Mouse (Mus musculus) testis, postnatal 14 days (tissue): ENCODE results near the gene Abcc1.

Source experiments
- DNase-seq: peaks from one replicate; pipeline ENCODE4 v3.0.0; 2021; ENCODE audit warnings: low spot score

Abcc1 gene

DNA sequence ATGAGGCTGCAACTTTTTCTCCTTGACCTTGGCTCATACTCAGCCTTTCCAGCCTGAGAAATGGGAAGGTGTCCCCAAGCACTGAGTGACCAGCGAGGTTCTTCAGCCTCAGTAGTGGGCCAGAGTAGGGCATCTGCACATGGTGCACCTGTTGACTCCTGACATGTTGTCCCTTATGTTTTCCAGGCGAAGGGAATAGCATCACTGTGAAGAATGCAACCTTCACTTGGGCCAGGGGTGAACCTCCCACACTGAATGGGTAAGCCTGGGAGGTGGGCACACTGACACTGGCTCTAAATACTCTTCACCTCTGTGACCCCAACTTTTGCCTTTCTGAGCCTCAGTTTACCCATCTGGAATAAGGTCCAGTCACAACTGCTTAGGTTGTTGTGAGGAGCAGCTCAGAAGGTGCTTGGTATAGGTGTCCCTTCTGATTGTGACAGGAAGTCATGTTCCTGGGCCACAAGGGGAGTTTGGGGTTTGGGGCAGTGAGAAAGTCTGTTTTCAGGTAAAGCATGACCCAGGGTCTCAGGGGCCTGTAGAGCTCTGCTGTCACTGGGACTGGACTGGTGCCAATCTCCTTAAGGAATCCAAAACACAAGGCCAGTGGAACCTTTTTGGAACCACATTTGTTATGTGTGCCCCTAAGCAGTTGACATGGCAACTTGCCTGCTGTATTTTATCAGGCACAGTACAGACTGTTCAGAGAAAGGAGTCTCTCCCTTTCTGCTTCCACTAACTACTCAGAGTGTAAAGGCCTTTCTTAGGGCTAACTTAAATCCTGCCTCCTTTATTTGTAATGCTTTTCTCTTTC, 78.7 kb downstream of the Abcc1 start:
- DNase-seq, result peak; percentile 55

DNA sequence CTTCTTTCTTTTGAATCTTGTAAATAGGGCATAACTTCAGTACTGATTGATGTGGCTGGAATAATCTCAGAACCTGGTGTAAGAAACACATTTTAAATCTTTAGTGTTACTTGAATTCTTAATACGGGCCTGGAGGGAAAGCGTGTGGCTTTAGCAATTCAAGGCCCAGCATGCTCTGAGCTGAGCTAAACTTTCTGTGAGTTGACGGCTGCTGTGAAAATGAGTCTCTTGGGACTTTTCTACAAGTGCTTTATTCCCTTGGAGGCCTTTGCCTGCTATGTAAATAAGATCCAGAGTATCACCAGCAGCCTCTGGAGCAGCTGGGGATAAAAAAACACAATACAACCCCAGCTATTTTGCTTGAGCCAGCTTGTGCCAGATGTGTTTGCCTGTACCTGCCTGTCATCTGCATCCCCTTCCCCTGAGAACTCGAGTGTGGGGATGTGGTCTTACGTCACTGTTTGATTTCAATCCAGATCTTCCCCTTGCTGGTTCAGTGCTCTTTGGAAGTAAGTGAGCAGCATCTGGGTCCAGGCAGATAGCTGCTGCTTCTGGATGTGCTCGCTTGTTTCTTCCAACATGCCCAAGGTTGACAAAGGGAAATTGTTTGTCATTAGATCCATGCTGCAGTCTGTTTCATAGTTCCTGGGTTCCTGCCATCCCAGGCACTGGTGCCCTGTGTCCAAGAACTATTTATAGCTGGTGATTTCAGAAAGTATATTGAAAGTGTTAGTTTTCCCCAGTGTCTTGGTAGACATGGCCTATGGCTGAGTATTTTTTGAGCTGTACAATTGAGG, 82.9 kb downstream of the Abcc1 start:
- DNase-seq, result no peak

DNA sequence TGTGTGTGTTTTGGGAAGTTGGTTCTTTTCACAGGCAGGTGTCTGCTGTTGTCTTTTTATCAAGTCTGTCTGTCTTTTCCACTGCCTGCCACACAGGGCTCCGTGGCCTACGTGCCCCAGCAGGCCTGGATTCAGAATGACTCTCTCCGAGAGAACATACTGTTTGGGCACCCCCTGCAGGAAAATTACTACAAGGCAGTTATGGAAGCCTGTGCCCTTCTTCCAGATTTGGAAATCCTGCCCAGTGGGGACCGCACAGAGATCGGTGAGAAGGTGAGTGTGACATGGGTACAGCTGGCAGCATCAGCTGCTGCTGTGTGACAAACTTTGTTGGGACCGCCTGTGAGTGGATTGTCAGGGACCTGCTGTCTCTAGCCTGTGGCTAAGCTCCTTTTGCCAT, 83.8 kb downstream of the Abcc1 start:
- no peak for DNase-seq

DNA sequence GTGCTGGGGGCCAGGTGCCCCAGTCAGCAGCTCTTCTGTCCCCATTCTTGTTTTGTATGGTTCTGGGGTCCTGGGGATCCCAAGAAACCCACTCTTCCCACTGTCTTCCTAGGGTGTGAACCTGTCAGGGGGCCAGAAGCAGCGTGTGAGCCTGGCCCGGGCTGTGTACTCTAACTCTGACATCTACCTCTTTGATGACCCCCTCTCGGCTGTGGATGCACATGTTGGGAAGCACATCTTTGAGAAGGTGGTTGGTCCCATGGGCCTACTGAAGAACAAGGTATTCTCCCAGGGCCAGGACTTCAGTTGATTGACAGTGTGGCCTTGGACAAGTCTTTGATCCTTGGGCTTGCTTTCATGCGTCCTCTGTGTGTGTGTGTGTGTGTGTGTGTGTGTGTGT, 86.0 kb downstream of the Abcc1 start:
- no peak for DNase-seq

- DNase-seq, result no peak
Observed at GRCm38 (mm10) chr16:14448307-14448706, 86.9 kb downstream of the Abcc1 start.

GRCm38 (mm10) chr16:14449861-14450260, 88.5 kb downstream of the Abcc1 start:
- no peak for DNase-seq

DNA sequence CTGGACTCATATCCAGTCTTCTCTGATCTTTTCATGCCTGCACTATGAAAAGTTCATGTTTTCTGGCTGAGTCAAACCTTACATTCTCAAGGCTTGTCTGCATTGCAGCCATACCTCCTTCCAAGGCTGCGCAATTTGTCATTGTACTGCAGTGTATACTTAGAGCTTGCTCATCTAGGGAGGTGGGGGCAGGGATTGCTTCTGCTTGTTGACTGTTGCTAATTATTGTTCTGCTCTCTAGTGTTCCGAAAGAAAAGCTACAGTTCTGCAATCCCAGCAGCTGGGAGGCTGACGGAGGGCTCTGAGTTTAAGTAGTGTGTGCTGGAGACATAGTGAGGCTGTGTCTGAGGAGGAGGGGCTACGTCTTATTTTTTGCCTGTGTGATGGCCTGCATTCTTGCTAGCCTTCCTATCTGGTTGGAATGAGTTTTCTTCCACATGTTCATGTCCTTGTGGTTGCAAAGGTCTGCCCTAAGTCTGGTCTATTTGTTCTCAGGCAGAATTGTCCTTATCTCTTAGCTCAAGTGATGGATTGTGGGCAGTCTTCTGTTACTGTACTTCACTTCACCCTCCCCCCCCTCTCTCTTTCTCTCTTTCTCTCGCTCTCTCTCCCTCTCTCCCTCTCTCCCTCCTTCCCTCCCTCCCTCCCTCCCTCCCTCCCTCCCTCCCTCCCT, 90.2 kb downstream of the Abcc1 start:
- no peak for DNase-seq

DNA sequence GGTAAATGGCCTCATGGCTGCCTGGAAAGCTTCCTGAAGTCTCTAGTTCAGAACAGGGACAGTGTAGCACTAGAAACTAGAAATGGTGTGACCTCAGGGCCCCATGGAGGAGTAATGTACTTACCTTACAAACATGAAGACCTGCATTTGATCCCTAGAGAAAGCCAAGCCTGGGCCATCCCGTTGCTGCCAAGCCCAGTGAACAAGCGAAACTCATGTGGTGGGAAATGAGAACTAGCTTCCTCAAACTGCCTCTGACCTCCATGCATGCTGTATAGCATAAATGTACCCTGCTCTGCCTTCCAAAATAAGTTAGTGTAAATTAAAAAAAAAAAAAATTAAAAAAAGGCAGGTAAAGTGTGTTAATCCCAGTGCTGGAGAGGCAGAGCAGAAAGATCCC, 101.2 kb downstream of the Abcc1 start:
- no peak for DNase-seq

DNA sequence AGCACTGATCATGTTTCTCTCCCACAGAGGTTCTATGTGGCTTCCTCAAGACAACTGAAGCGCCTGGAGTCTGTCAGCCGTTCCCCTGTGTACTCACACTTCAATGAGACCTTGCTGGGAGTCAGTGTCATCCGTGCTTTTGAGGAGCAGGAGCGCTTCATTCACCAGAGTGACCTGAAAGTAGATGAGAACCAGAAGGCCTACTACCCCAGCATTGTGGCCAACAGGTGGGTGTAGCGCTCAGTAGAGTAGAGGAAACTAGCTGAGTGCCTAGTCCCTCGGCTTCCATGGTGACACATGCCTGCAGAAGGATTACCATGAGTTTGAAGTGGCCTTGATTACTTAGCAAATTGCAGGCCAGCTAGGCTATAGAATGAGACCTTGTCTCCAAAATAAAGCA, 103.7 kb downstream of the Abcc1 start:
- DNase-seq, result no peak

- no peak for DNase-seq
Observed at GRCm38 (mm10) chr16:14468351-14468750, 107.0 kb downstream of the Abcc1 start.

- DNase-seq, result no peak
Observed at GRCm38 (mm10) chr16:14468841-14469240, 107.5 kb downstream of the Abcc1 start.

DNA sequence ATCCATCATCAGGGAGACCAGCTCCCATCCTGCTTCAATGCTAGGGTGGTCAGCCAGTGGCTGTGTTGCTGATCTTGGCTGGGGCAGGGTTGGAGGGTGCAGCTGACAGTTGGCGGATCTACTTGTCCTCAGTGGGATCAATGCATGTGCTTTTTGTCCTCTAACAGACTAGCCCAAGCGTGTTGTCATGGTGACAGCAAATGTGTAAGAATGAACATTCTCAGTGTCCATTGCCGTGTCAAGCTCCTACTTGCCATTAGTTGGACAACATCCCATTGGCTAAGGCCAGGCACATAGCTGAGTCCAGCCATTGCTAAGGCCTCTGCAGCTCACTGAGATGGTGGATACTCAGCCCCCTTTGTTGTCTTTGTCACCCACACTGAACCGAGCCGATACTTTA, 110.8 kb downstream of the Abcc1 start:
- DNase-seq, result no peak

GRCm38 (mm10) chr16:14473686-14474085, 112.3 kb downstream of the Abcc1 start:
- no peak for DNase-seq

DNA sequence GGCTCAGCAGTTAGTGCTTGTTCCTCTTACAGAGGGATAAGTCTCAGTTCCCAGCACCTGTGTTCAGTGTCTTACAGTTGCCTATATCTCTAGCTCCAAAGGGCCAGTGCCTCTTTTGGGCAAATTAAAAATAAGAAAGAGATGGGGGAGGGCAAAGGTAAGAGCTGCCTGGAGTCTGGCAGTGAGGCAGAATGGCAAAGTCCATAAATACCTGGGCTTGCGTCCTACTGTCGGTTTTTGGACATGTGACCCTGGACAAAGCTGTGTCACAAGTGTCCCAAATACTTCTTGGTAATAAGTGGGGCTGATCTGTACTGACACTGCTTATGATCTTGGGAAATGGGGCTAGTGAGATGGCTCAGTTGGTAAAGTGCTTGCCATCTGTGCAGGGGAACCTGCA, 113.6 kb downstream of the Abcc1 start:
- DNase-seq, result no peak

DNA sequence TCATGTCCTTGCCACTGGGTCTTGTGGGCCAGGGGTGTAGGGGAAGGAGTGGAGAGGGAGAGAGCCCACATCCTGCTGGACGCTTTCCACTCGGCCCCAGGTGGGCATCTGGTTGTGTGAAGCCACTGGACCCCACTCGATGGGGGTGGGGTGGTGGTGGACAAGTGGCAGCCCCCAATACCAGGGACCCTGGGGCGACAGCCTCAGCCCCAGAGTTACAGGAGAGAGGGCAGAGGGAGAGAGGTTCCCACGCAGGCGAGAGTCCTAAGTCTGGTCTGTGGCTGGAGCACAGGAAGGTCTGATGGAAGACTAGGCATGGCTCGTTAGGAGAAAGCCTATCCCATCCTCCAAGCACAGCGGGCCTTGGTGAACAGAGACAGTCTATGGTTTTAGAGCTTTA, 114.7 kb downstream of the Abcc1 start:
- DNase-seq, result no peak

DNA sequence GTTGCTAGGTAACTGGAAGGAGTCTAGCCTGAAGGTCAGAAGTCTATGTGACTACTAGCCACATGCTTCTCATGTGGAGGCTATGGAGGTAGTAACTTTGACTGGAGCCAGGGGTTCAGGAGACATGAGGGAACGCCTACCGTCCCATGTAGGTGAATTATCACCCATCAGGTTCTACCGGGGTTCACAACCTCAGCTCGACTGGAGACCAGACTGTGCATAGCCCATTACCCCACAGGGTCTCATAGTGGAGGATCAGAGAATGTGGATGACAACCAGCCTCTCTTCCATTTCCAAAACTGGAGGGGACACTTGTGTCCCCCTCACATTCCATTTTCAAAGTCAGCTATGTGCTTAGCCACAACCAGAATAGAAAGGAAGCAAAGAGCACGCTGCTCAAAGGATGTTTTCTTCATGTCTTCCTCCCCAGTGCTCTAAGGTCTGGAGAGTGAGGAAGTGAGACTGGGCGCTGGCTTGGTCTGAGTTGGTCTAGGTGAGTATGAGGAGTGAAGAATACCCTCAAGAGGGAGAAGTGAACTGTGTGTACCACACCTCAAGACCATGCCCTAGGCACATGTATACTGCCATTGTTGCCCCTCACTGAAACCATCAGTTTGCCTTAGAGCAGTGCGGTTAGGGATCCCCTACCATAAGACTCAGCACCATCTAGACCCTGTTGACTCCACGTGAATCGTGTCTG, 115.5 kb downstream of the Abcc1 start:
- no peak for DNase-seq

- DNase-seq, result no peak
Observed at GRCm38 (mm10) chr16:14477510-14478300, 116.3 kb downstream of the Abcc1 start.

- DNase-seq, result no peak
Observed at GRCm38 (mm10) chr16:14479641-14480040, 118.3 kb downstream of the Abcc1 start.

DNA sequence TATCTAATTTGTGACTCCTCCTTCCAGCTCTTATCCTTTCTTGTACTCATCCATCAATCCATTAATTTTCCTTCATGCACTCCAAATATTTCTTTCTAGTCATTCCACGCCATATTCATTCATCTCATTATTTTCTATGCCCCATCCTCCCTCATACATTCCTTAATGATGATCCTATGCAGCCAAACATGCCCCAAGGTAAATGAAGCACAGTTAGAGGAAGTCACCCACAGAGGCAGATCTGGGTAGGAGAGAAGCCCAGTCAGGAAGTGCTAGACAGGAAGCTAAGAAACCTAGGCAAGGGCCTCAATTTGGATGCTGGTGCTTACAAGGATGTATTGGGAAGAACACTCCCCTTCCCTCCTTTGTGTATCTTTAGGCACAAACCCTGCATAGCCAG, 121.9 kb downstream of the Abcc1 start:
- DNase-seq, result no peak

- no peak for DNase-seq
Observed at GRCm38 (mm10) chr16:14493491-14494114, 132.2 kb downstream of the Abcc1 start.
